Mouse (Mus musculus) gastrocnemius, adult 2 months (tissue): ENCODE results near the gene Tns2. TPM values are rescaled to one million over a fixed set of nuclear protein-coding genes. Genes with fewer than 3 reads are reported as not detected.

ENCODE experiments used
- DNase-seq: peaks from one replicate; pipeline ENCODE4 v3.0.0; 2022
- H3K27ac ChIP-seq: fragments of 200-600 bp; 2 replicates; pipeline ENCODE4 v1.8.1; 2022; ENCODE audit warnings: mild to moderate bottlenecking
- H3K4me3 ChIP-seq: fragments of 200-600 bp; 2 replicates; pipeline ENCODE4 v1.8.1; 2022; ENCODE audit warnings: mild to moderate bottlenecking, moderate library complexity
- CTCF ChIP-seq: fragments of 200-600 bp; IDR thresholded peaks from 2 replicates; pipeline ENCODE4 v1.8.1; 2022; ENCODE audit warnings: antibody characterized with exemption, mild to moderate bottlenecking, moderate library complexity
- intact Hi-C: fragments of 180-260 bp; cut with DNase I; formaldehyde crosslinking; loops from one replicate; pipeline ENCODE4 v1.15.1; 2025
- total RNA-seq, 2 experiments: library from RNA; stranded (reverse); gene quantifications; 2 replicates each; pipeline ENCODE4 v1.2.3; 2021

Gene Tns2
- total RNA-seq, 2 experiments from 2014 or later = 39.1 to 44.1 TPM

- DNase-seq = no peak
- no peak for TF ChIP-seq CTCF
- Histone ChIP-seq H3K4me3 (peak overlapping the region; percentile 98), H3K27ac (peak overlapping the region; percentile 92)
- intact Hi-C loops = loop anchor here (1.0 kb wide), 1 partner anchor 33 kb away; no protein-coding TSS in a partner anchor
Measured at GRCm38 (mm10) chr15:102135522-102136128, 35.4 kb downstream of the Tns2 start.

GRCm38 (mm10) chr15:102136129-102136758, 36.0 kb downstream of the Tns2 start, which contains the start of gene Spryd3:
Gene Spryd3 (minus strand): TSS chr15:102136234.
- peak; percentile 97 for DNase-seq
- Histone ChIP-seq H3K4me3 (peak within 1 kb of the TSS; percentile 98), H3K27ac (peak within 1 kb of the TSS; percentile 92)
- intact Hi-C loops = loop anchor here (1.0 kb wide), 1 partner anchor 34 kb away; no protein-coding TSS in a partner anchor
- TF ChIP-seq CTCF = no peak

- no peak for DNase-seq
- Histone ChIP-seq H3K27ac (no peak overlapping the region), H3K4me3 (no peak overlapping the region)
- no peak for TF ChIP-seq CTCF
- intact Hi-C loops = no loop called here
Measured at GRCm38 (mm10) chr15:102141120-102141519, 40.9 kb downstream of the Tns2 start.

GRCm38 (mm10) chr15:102142914-102143912, 43.0 kb downstream of the Tns2 start:
- intact Hi-C loops = no loop called here
- H3K4me3 ChIP-seq = peak overlapping the region; percentile 68
- peak overlapping the region; percentile 87 for H3K27ac ChIP-seq
- no peak for TF ChIP-seq CTCF
- peak; percentile 80 for DNase-seq

- H3K27ac ChIP-seq = peak within 1 kb of the TSS; percentile 87
- intact Hi-C loops = no loop called here
- no peak for TF ChIP-seq CTCF
- DNase-seq = peak; percentile 74
- H3K4me3 ChIP-seq = peak within 1 kb of the TSS; percentile 68
Measured at GRCm38 (mm10) chr15:102144274-102144711, 44.1 kb downstream of the Tns2 start, which contains the start of gene Igfbp6. Gene Igfbp6 (plus strand): TSS chr15:102144362.

GRCm38 (mm10) chr15:102144726-102145125, 44.5 kb downstream of the Tns2 start:
- no peak for TF ChIP-seq CTCF
- peak overlapping the region; percentile 87 for H3K27ac ChIP-seq
- DNase-seq = peak; percentile 49
- intact Hi-C loops = loop anchor here (5.0 kb wide), 1 partner anchor 32 kb away; no protein-coding TSS in a partner anchor
- peak overlapping the region; percentile 68 for H3K4me3 ChIP-seq

GRCm38 (mm10) chr15:102145330-102145729, 45.1 kb downstream of the Tns2 start:
- intact Hi-C loops = loop anchor here (5.0 kb wide), 1 partner anchor 33 kb away; no protein-coding TSS in a partner anchor
- peak overlapping the region; percentile 68 for H3K4me3 ChIP-seq
- no peak for TF ChIP-seq CTCF
- peak overlapping the region; percentile 87 for H3K27ac ChIP-seq
- DNase-seq = peak; percentile 75

GRCm38 (mm10) chr15:102146089-102146488, 45.9 kb downstream of the Tns2 start:
- DNase-seq = no peak
- Histone ChIP-seq H3K4me3 (peak overlapping the region; percentile 68), H3K27ac (peak overlapping the region; percentile 44)
- TF ChIP-seq CTCF = no peak
- intact Hi-C loops = loop anchor here (2.0 to 5.0 kb wide), 2 partner anchors 25 to 34 kb away; no protein-coding TSS in a partner anchor

GRCm38 (mm10) chr15:102146882-102147281, 46.7 kb downstream of the Tns2 start:
- intact Hi-C loops = loop anchor here (2.0 to 5.0 kb wide), 2 partner anchors 26 to 35 kb away; no protein-coding TSS in a partner anchor
- peak; percentile 52 for DNase-seq
- Histone ChIP-seq H3K27ac (no peak overlapping the region), H3K4me3 (peak overlapping the region; percentile 68)
- peak; percentile 76 for TF ChIP-seq CTCF

- DNase-seq = no peak
Measured at GRCm38 (mm10) chr15:102147674-102148402, 47.6 kb downstream of the Tns2 start.

GRCm38 (mm10) chr15:102149561-102149960, 49.3 kb downstream of the Tns2 start:
- H3K4me3 ChIP-seq = no peak overlapping the region
- intact Hi-C loops = loop anchor here (5.0 kb wide), 1 partner anchor 37 kb away; no protein-coding TSS in a partner anchor
- no peak overlapping the region for H3K27ac ChIP-seq
- DNase-seq = no peak
- no peak for TF ChIP-seq CTCF

More at GRCm38 (mm10) chr15:102147674-102148402, 47.6 kb downstream of the Tns2 start:
- no peak overlapping the region for H3K27ac ChIP-seq
- peak overlapping the region; percentile 68 for H3K4me3 ChIP-seq
- TF ChIP-seq CTCF = no peak
- intact Hi-C loops = loop anchor here (2.0 to 5.0 kb wide), 2 partner anchors 27 to 36 kb away; no protein-coding TSS in a partner anchor
